Mouse (Mus musculus): ENCODE measurements around the gene Olfr839-ps1.

Gene Olfr839-ps1

GRCm38 (mm10) chr9:19177212-19177611 is at the start of gene Olfr839-ps1:
Gene Olfr839-ps1, minus strand, starts transcription at chr9:19177312.
- in situ Hi-C loops (cut with MboI; ENCODE audit: low sequenced_read_pairs) = no loop called here

GRCm38 (mm10) chr9:19136017-19136416 is 41.1 kb downstream of the Olfr839-ps1 start, which contains the start of gene Olfr837:
Gene Olfr837, plus strand, starts transcription at chr9:19136317.
- in situ Hi-C loops (cut with MboI; ENCODE audit: low sequenced_read_pairs) = no loop called here

GRCm38 (mm10) chr9:19120082-19120481 is 57.0 kb downstream of the Olfr839-ps1 start, which contains the start of gene Olfr836:
Gene Olfr836, plus strand, starts transcription at chr9:19120382.
- in situ Hi-C loops (cut with MboI; ENCODE audit: low sequenced_read_pairs) = no loop called here
